Mouse (Mus musculus): ENCODE measurements at regions not wholly inside any gene's neighbourhood (a gene's known extent, or its start where the extent isn't known, plus 50 kb on each side); places are given as distances from the start of the nearest gene placed in this dataset.

DNA sequence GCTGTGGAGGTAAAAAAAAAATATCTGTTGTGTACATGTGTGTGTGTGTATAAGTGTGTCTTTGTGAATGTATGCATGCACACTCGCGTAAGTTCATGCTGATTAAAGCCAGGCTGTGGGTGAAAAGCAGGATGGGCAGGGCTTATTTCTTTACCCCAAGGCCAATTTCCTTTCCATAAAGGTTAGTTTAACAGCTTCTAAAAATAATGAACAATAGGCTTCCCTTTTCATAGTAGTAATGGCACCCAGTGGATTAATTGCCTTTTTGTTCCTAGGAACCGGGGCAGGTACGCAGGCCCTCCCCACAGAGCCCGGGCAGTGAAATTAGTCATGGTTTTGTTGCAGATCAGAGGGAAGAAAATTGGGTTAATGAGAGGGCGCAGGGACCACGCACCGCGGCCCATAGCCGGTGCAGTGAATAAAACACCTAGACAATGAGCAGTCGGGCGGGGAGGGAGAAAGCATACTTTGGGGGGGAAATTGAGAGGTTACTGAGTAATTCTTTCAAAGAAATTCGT is 110.1 kb upstream of the Nmur2 start:
- H3K27ac ChIP-seq (replicated peaks; ENCODE audit: low read depth, low read length) = no peak overlapping the region
- DNase-seq (ENCODE audit: low spot score) = no peak
- no peak for ATAC-seq (replicated peaks; ENCODE audit: insufficient number of reproducible peaks, low FRiP score, low TSS enrichment, low read depth)
- H3K4me3 ChIP-seq (ENCODE audit: low read depth, low read length) = no peak overlapping the region
- H3K4me1 ChIP-seq (ENCODE audit: control insufficient read depth, insufficient read depth, low read length) = no peaks in the 10 kb centered on the region
- no peaks in the 10 kb centered on the region for H3K36me3 ChIP-seq (replicated peaks; ENCODE audit: control insufficient read depth, insufficient read depth, low read depth, low read length)
- H3K27me3 ChIP-seq (ENCODE audit: control insufficient read depth, insufficient read depth, low read length) = no peaks in the 10 kb centered on the region
- H3K9ac ChIP-seq (replicated peaks; ENCODE audit: low read length) = no peak overlapping the region
- 20% methylated on average over 13 of the region's 13 CpGs for WGBS
- no peak overlapping the region for H3K4me2 ChIP-seq (ENCODE audit: low read depth, low read length)
- no peaks in the 10 kb centered on the region for H3K9me3 ChIP-seq (replicated peaks; ENCODE audit: control insufficient read depth, low read length)

DNA sequence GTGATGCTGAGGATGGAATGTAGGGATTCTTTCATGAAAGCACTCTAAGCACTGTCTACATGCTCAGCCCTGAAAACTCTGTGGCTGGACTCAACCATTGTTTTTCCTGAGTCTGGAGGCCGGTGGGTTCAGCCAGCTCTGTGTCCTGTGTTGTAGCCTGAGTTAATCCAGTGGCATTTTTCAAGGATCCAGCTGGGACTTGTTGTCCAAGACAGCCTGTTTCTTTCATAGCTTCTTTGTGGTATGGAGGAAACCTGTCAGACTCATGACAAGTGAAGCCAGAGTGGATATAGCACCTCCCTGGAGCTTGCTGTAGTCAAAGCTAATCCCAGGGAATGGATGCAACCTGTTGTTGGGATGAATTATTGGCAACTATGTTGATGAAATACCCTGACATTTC is 108.9 kb upstream of the Nmur2 start:
- Histone ChIP-seq H3K9me3 (replicated peaks; ENCODE audit: control insufficient read depth, low read length) (no peaks in the 10 kb centered on the region), H3K4me3 (ENCODE audit: low read depth, low read length) (no peak overlapping the region), H3K27me3 (ENCODE audit: control insufficient read depth, insufficient read depth, low read length) (no peaks in the 10 kb centered on the region), H3K4me2 (ENCODE audit: low read depth, low read length) (no peak overlapping the region), H3K4me1 (ENCODE audit: control insufficient read depth, insufficient read depth, low read length) (no peaks in the 10 kb centered on the region), H3K9ac (replicated peaks; ENCODE audit: low read length) (no peak overlapping the region), H3K27ac (replicated peaks; ENCODE audit: low read depth, low read length) (no peak overlapping the region), H3K36me3 (replicated peaks; ENCODE audit: control insufficient read depth, insufficient read depth, low read depth, low read length) (no peaks in the 10 kb centered on the region)
- DNase-seq (ENCODE audit: low spot score) = no peak
- 59% methylated on average over 1 of the region's 1 CpGs for WGBS
- ATAC-seq (replicated peaks; ENCODE audit: insufficient number of reproducible peaks, low FRiP score, low TSS enrichment, low read depth) = no peak

DNA sequence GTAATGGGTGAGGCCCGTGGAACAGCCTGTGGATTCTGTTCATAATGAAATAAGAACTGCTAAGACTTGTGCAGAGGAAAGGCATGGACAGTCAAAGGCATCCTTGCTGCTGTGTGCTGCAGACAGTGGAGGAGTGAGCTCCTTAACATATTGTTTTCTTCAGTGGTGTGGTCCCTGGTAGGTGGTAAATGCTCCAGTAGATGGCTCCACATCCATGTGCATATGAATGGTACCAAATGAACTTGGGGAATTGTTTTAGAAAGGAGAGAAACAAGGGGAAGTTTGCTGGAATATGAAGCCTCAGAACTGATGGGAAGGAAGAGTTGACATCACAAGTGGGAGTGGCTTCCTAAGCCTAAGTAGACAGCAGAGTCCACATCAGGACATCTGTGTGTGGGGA is 108.1 kb upstream of the Nmur2 start:
- Histone ChIP-seq H3K4me2 (ENCODE audit: low read depth, low read length) (no peak overlapping the region), H3K4me3 (ENCODE audit: low read depth, low read length) (no peak overlapping the region), H3K4me1 (ENCODE audit: control insufficient read depth, insufficient read depth, low read length) (no peaks in the 10 kb centered on the region), H3K27me3 (ENCODE audit: control insufficient read depth, insufficient read depth, low read length) (no peaks in the 10 kb centered on the region), H3K36me3 (replicated peaks; ENCODE audit: control insufficient read depth, insufficient read depth, low read depth, low read length) (no peaks in the 10 kb centered on the region), H3K9ac (replicated peaks; ENCODE audit: low read length) (no peak overlapping the region), H3K9me3 (replicated peaks; ENCODE audit: control insufficient read depth, low read length) (no peaks in the 10 kb centered on the region), H3K27ac (replicated peaks; ENCODE audit: low read depth, low read length) (no peak overlapping the region)
- WGBS = 83% methylated on average over 1 of the region's 1 CpGs
- DNase-seq (ENCODE audit: low spot score) = peak; percentile 12
- no peak for ATAC-seq (replicated peaks; ENCODE audit: insufficient number of reproducible peaks, low FRiP score, low TSS enrichment, low read depth)

DNA sequence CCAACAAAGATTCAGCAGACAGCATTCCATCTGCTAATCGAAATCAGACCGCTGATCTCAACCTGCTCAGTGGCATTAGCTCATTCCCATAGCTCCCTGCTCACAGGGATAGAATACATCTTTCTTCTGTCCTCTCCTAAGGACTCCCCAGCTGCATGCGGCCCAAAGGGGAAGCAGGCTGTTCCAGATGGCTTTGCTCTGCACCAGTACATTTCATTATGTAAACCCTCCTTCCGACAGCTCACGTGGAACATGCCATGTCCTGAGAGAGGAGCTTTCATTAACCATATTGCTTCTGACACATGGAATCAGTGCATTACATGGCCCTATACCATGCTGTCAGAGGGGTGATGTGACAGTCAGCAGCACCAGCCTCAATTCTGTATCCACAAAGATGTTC is 105.9 kb upstream of the Nmur2 start:
- 81% methylated on average over 5 of the region's 5 CpGs for WGBS
- ATAC-seq (replicated peaks; ENCODE audit: insufficient number of reproducible peaks, low FRiP score, low TSS enrichment, low read depth) (no peak), DNase-seq (ENCODE audit: low spot score) (no peak)
- Histone ChIP-seq H3K9ac (replicated peaks; ENCODE audit: low read length) (no peak overlapping the region), H3K9me3 (replicated peaks; ENCODE audit: control insufficient read depth, low read length) (no peaks in the 10 kb centered on the region), H3K4me1 (ENCODE audit: control insufficient read depth, insufficient read depth, low read length) (no peaks in the 10 kb centered on the region), H3K27me3 (ENCODE audit: control insufficient read depth, insufficient read depth, low read length) (no peaks in the 10 kb centered on the region), H3K4me2 (ENCODE audit: low read depth, low read length) (no peak overlapping the region), H3K36me3 (replicated peaks; ENCODE audit: control insufficient read depth, insufficient read depth, low read depth, low read length) (no peaks in the 10 kb centered on the region), H3K27ac (replicated peaks; ENCODE audit: low read depth, low read length) (no peak overlapping the region), H3K4me3 (ENCODE audit: low read depth, low read length) (no peak overlapping the region)

DNA sequence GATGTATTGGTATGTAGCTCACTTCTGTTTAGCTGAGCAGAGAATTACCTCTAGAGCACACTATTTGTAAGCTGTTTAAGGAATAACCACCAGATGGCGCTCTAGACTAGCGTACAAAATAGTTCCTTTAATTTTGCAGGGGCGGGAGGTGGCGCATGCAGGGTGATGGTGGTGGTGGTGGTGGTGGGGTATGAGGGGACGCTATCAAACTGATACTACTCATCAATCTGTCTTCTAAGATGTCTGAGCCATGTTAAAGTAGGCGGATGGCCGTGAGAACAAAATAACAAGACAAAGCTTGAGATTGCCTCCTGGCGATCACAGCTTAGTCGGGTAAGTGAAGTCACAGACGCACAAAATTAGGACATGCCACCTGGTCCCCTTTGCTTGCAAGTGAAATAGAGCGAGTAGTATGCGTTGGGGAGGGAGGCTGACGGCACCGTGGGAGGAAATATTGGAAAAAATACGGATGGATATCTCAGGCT is 90.6 kb upstream of the Nmur2 start:
- Histone ChIP-seq H3K4me2 (ENCODE audit: low read depth, low read length) (no peak overlapping the region), H3K9me3 (replicated peaks; ENCODE audit: control insufficient read depth, low read length) (no peaks in the 10 kb centered on the region), H3K4me1 (ENCODE audit: control insufficient read depth, insufficient read depth, low read length) (no peaks in the 10 kb centered on the region), H3K36me3 (replicated peaks; ENCODE audit: control insufficient read depth, insufficient read depth, low read depth, low read length) (no peaks in the 10 kb centered on the region), H3K27ac (replicated peaks; ENCODE audit: low read depth, low read length) (no peak overlapping the region), H3K4me3 (ENCODE audit: low read depth, low read length) (no peak overlapping the region), H3K9ac (replicated peaks; ENCODE audit: low read length) (no peak overlapping the region), H3K27me3 (ENCODE audit: control insufficient read depth, insufficient read depth, low read length) (no peaks in the 10 kb centered on the region)
- ATAC-seq (replicated peaks; ENCODE audit: insufficient number of reproducible peaks, low FRiP score, low TSS enrichment, low read depth) (no peak), DNase-seq (ENCODE audit: low spot score) (peak; percentile 86)
- WGBS = 36% methylated on average over 15 of the region's 15 CpGs

GRCm38 (mm10) chr11:56116553-56117232 is 75.9 kb upstream of the Nmur2 start:
- no peak overlapping the region for H3K4me2 ChIP-seq (ENCODE audit: low read depth, low read length)
- WGBS = 45% methylated on average over 12 of the region's 12 CpGs
- DNase-seq (ENCODE audit: low spot score) (peak; percentile 79), ATAC-seq (replicated peaks; ENCODE audit: insufficient number of reproducible peaks, low FRiP score, low TSS enrichment, low read depth) (no peak)
- no peaks in the 10 kb centered on the region for H3K9me3 ChIP-seq (replicated peaks; ENCODE audit: control insufficient read depth, low read length)
- H3K27ac ChIP-seq (replicated peaks; ENCODE audit: low read depth, low read length) = no peak overlapping the region
- no peaks in the 10 kb centered on the region for H3K4me1 ChIP-seq (ENCODE audit: control insufficient read depth, insufficient read depth, low read length)
- no peaks in the 10 kb centered on the region for H3K36me3 ChIP-seq (replicated peaks; ENCODE audit: control insufficient read depth, insufficient read depth, low read depth, low read length)
- no peaks in the 10 kb centered on the region; the same call in 1 of the 2 replicates for H3K27me3 ChIP-seq (ENCODE audit: control insufficient read depth, insufficient read depth, low read length)
- H3K4me3 ChIP-seq (ENCODE audit: low read depth, low read length) = no peak overlapping the region
- H3K9ac ChIP-seq (replicated peaks; ENCODE audit: low read length) = no peak overlapping the region

GRCm38 (mm10) chr11:56107929-56108328 is 67.1 kb upstream of the Nmur2 start:
- no peaks in the 10 kb centered on the region for H3K27me3 ChIP-seq (ENCODE audit: control insufficient read depth, insufficient read depth, low read length)
- no peak overlapping the region for H3K27ac ChIP-seq (replicated peaks; ENCODE audit: low read depth, low read length)
- DNase-seq (ENCODE audit: low spot score) = peak; percentile 85
- H3K4me3 ChIP-seq (ENCODE audit: low read depth, low read length) = no peak overlapping the region
- no peaks in the 10 kb centered on the region for H3K4me1 ChIP-seq (ENCODE audit: control insufficient read depth, insufficient read depth, low read length)
- no peak overlapping the region for H3K9ac ChIP-seq (replicated peaks; ENCODE audit: low read length)
- H3K9me3 ChIP-seq (replicated peaks; ENCODE audit: control insufficient read depth, low read length) = no peaks in the 10 kb centered on the region
- no peak overlapping the region for H3K4me2 ChIP-seq (ENCODE audit: low read depth, low read length)
- WGBS = 18% methylated on average over 3 of the region's 3 CpGs
- ATAC-seq (replicated peaks; ENCODE audit: insufficient number of reproducible peaks, low FRiP score, low TSS enrichment, low read depth) = no peak; the same call in 1 of the 2 replicates
- H3K36me3 ChIP-seq (replicated peaks; ENCODE audit: control insufficient read depth, insufficient read depth, low read depth, low read length) = no peaks in the 10 kb centered on the region

- Histone ChIP-seq H3K4me2 (ENCODE audit: low read depth, low read length) (no peak overlapping the region), H3K4me1 (ENCODE audit: control insufficient read depth, insufficient read depth, low read length) (no peaks in the 10 kb centered on the region), H3K9ac (replicated peaks; ENCODE audit: low read length) (no peak overlapping the region), H3K27ac (replicated peaks; ENCODE audit: low read depth, low read length) (no peak overlapping the region), H3K9me3 (replicated peaks; ENCODE audit: control insufficient read depth, low read length) (no peaks in the 10 kb centered on the region), H3K4me3 (ENCODE audit: low read depth, low read length) (no peak overlapping the region), H3K36me3 (replicated peaks; ENCODE audit: control insufficient read depth, insufficient read depth, low read depth, low read length) (no peaks in the 10 kb centered on the region), H3K27me3 (ENCODE audit: control insufficient read depth, insufficient read depth, low read length) (no peaks in the 10 kb centered on the region)
- WGBS = 44% methylated on average over 4 of the region's 4 CpGs
- ATAC-seq (replicated peaks; ENCODE audit: insufficient number of reproducible peaks, low FRiP score, low TSS enrichment, low read depth) = no peak
- DNase-seq (ENCODE audit: low spot score) = peak; percentile 82
Measured at GRCm38 (mm10) chr11:56105632-56106031, 64.8 kb upstream of the Nmur2 start.
